Mouse (Mus musculus) CH12.LX (cell line): ENCODE data around the gene Zfp459.
"Not testable (repeated sequence)": the region's sequence is repeated elsewhere in the genome, so short reads cannot be mapped to it uniquely, and the experiment has no call there.

ENCODE experiments used
- CTCF ChIP-seq, 2 experiments: IDR thresholded peaks in 1 of 2; conservative IDR thresholded peaks in 1 of 2; 2 replicates each; pipeline ENCODE4 v1.5.1; 2011 to 2012; ENCODE audit warnings: low read depth in 2 of 2, low read length in 2 of 2, improper control_type of control experiment in 1 of 2, inconsistent platforms in 1 of 2, mild to moderate bottlenecking in 1 of 2, moderate library complexity in 1 of 2
- MAZ ChIP-seq: IDR thresholded peaks from 2 replicates; pipeline ENCODE4 v1.6.1; 2012; ENCODE audit warnings: low read depth, mild to moderate bottlenecking, inconsistent platforms, low read length, improper control_type of control experiment, moderate library complexity
- NRF1 ChIP-seq: IDR thresholded peaks from 2 replicates; pipeline ENCODE4 v1.6.1; 2014; ENCODE audit warnings: low read depth, mild to moderate bottlenecking, inconsistent platforms, low read length, improper control_type of control experiment, moderate library complexity
- POLR2A ChIP-seq: IDR thresholded peaks from 2 replicates; pipeline ENCODE4 v1.6.1; 2011; ENCODE audit warnings: low read depth, mild to moderate bottlenecking, improper control_type of control experiment, low read length
- TBP ChIP-seq: conservative IDR thresholded peaks from 2 replicates; pipeline ENCODE4 v1.6.1; 2011; ENCODE audit warnings: low read depth, low read length, improper control_type of control experiment
- TCF12 ChIP-seq: IDR thresholded peaks from 2 replicates; pipeline ENCODE4 v1.6.1; 2014; ENCODE audit warnings: low read depth, mild to moderate bottlenecking, inconsistent platforms, low read length, improper control_type of control experiment
- UBTF ChIP-seq: IDR thresholded peaks from 2 replicates; pipeline ENCODE4 v1.6.1; 2012; ENCODE audit warnings: low read depth, mild to moderate bottlenecking, inconsistent platforms, low read length, improper control_type of control experiment, moderate library complexity

DNA sequence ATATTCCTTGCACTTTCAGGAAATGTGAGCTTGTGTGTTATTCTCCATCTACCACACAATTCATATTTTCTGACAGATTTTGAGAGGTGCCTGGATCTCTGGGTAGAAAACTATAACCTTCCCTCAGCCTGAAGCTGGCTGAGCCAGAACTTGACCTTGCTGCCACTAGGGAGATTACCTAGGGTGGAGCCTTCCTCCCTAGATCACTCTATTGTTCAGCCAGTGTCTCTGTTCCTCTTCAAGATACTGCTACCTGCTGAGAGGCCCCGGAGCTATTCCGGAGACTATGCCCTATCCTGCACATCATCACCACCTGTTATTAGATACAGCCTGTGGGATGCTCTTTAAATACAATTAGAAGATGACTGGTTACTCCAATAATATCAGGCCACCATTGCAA lies 1.3 kb upstream of the Zfp459 start:
- not testable (repeated sequence) for TF ChIP-seq TCF12; POLR2A; TBP; MAZ; UBTF; NRF1; CTCF (conservative IDR thresholded peaks at IDR 0.05 in 1 of 2, IDR thresholded peaks at IDR 0.05 in 1 of 2; ENCODE audit: low read depth in 2 of 2, low read length in 2 of 2)
